ENCODE assay signal across 9 mouse cellular contexts in genomic region chr3:87983627-87984026, GRCm38 (mm10). TPM values are rescaled to one million over a fixed set of nuclear protein-coding genes. Genes with fewer than 3 reads are reported as not detected.
DNase-seq lines count a peak whose midpoint lies in the region; ATAC-seq and TF ChIP-seq lines count a peak whose summit lies in the region.
"Had no signal": no experiment of that assay in that cellular context is flagged by ENCODE, and none has a peak within 500 bp of the region (broad histone marks: within the 10 kb centered on the region; RNA-seq: fewer than 3 reads in every experiment).

No protein-coding gene starts in this region.

- peaks cover 22% of the 10 kb centered on the region for H3K36me3 ChIP-seq in forebrain, embryonic 10.5 days (replicated peaks)
- no peaks in the 10 kb centered on the region for H3K36me3 ChIP-seq in forebrain, postnatal 0 days (ENCODE audit: insufficient read depth)
- H3K36me3 ChIP-seq in liver, embryonic 11.5 days (ENCODE audit: control insufficient read depth, insufficient read depth, low read length), result no peaks in the 10 kb centered on the region
- H3K36me3 ChIP-seq in intestine, postnatal 0 days (ENCODE audit: control insufficient read depth, insufficient read depth), result peaks cover 3% of the 10 kb centered on the region; the same call in 1 of the 2 replicates
- no peaks in the 10 kb centered on the region for H3K36me3 ChIP-seq in neural tube, embryonic 13.5 days

- H3K27ac ChIP-seq in forebrain, embryonic 10.5 days, result peak overlapping the region; percentile 89
- no peak overlapping the region for H3K27ac ChIP-seq in forebrain, postnatal 0 days (ENCODE audit: low read depth, low read length)
- peak overlapping the region; percentile 54; the same call in 1 of the 2 replicates for H3K27ac ChIP-seq in liver, embryonic 11.5 days (ENCODE audit: low read depth, low read length)
- H3K27ac ChIP-seq in intestine, postnatal 0 days (ENCODE audit: low read depth, low read length), result peak overlapping the region; percentile 95
- peak overlapping the region; percentile 81 for H3K27ac ChIP-seq in neural tube, embryonic 13.5 days (replicated peaks)

- H3K4me1 ChIP-seq in forebrain, embryonic 10.5 days, result peaks cover 100% of the 10 kb centered on the region
- peaks cover 15% of the 10 kb centered on the region for H3K4me1 ChIP-seq in forebrain, postnatal 0 days (ENCODE audit: insufficient read depth)
- H3K4me1 ChIP-seq in liver, embryonic 11.5 days (replicated peaks; ENCODE audit: control insufficient read depth, insufficient read depth, low read length), result peaks cover 38% of the 10 kb centered on the region
- H3K4me1 ChIP-seq in intestine, postnatal 0 days (replicated peaks; ENCODE audit: control insufficient read depth, insufficient read depth, low read length), result peaks cover 42% of the 10 kb centered on the region
- peaks cover 90% of the 10 kb centered on the region for H3K4me1 ChIP-seq in neural tube, embryonic 13.5 days (replicated peaks)

- intact Hi-C loops in left cerebral cortex, postnatal 10 days (cut with DNase I), result no loop called here

- H3K9me3 ChIP-seq in forebrain, embryonic 10.5 days, result no peaks in the 10 kb centered on the region
- H3K9me3 ChIP-seq in forebrain, postnatal 0 days (ENCODE audit: low read length), result no peaks in the 10 kb centered on the region
- H3K9me3 ChIP-seq in liver, embryonic 11.5 days (ENCODE audit: control insufficient read depth, low read length), result no peaks in the 10 kb centered on the region
- no peaks in the 10 kb centered on the region for H3K9me3 ChIP-seq in intestine, postnatal 0 days (ENCODE audit: control insufficient read depth)
- H3K9me3 ChIP-seq in neural tube, embryonic 13.5 days, result no peaks in the 10 kb centered on the region

- H3K4me3 ChIP-seq in forebrain, embryonic 10.5 days, result peak overlapping the region; percentile 41
- no peak overlapping the region for H3K4me3 ChIP-seq in forebrain, postnatal 0 days (ENCODE audit: low read depth, low read length)
- H3K4me3 ChIP-seq in liver, embryonic 11.5 days (ENCODE audit: low read depth, low read length), result no peak overlapping the region
- H3K4me3 ChIP-seq in intestine, postnatal 0 days (ENCODE audit: low read depth, low read length), result no peak overlapping the region
- no peak overlapping the region for H3K4me3 ChIP-seq in neural tube, embryonic 13.5 days
- H3K4me3 ChIP-seq: erythroblast, embryonic 14.5 days had no signal

- H3K9ac ChIP-seq in forebrain, postnatal 0 days, result no peak overlapping the region
- no peak overlapping the region for H3K9ac ChIP-seq in liver, embryonic 11.5 days (ENCODE audit: low read depth, low read length)
- no peak overlapping the region for H3K9ac ChIP-seq in intestine, postnatal 0 days (ENCODE audit: low read depth, low read length)
- H3K9ac ChIP-seq in neural tube, embryonic 13.5 days, result peak overlapping the region; percentile 45; the same call in 1 of the 2 replicates

- no peak for ATAC-seq in forebrain, postnatal 0 days
- no peak for ATAC-seq in liver, embryonic 11.5 days (replicated peaks; ENCODE audit: low FRiP score)
- no peak for ATAC-seq in intestine, postnatal 0 days
- ATAC-seq in neural tube, embryonic 13.5 days (ENCODE audit: low read depth), result no peak

- peaks cover 22% of the 10 kb centered on the region for H3K27me3 ChIP-seq in forebrain, embryonic 10.5 days (ENCODE audit: poor library complexity, severe bottlenecking)
- H3K27me3 ChIP-seq in forebrain, postnatal 0 days (ENCODE audit: insufficient read depth, low read length), result no peaks in the 10 kb centered on the region
- peaks cover 7% of the 10 kb centered on the region; the same call in 1 of the 2 replicates for H3K27me3 ChIP-seq in liver, embryonic 11.5 days (replicated peaks; ENCODE audit: control insufficient read depth, insufficient read depth, low read length)
- H3K27me3 ChIP-seq in intestine, postnatal 0 days (replicated peaks; ENCODE audit: control insufficient read depth, insufficient read depth, low read length), result peaks cover 8% of the 10 kb centered on the region
- H3K27me3 ChIP-seq in neural tube, embryonic 13.5 days, result peaks cover 4% of the 10 kb centered on the region

- 48% methylated on average over 6 of the region's 6 CpGs for WGBS in forebrain, embryonic 10.5 days
- 53% methylated on average over 6 of the region's 6 CpGs for WGBS in forebrain, postnatal 0 days
- WGBS in liver, embryonic 11.5 days, result 53% methylated on average over 6 of the region's 6 CpGs
- WGBS in intestine, postnatal 0 days, result 61% methylated on average over 6 of the region's 6 CpGs
- WGBS in neural tube, embryonic 13.5 days, result 54% methylated on average over 6 of the region's 6 CpGs

- no peak overlapping the region for H3K4me2 ChIP-seq in forebrain, postnatal 0 days (ENCODE audit: low read depth)
- H3K4me2 ChIP-seq in liver, embryonic 11.5 days, result peak overlapping the region; percentile 48
- peak overlapping the region; percentile 49; the same call in 1 of the 2 replicates for H3K4me2 ChIP-seq in intestine, postnatal 0 days (replicated peaks; ENCODE audit: low read depth)
- peak overlapping the region; percentile 39 for H3K4me2 ChIP-seq in neural tube, embryonic 13.5 days

- no peak for TF ChIP-seq CTCF in forebrain, postnatal 0 days (IDR thresholded peaks at IDR 0.05; ENCODE audit: low read depth)
- TF ChIP-seq CTCF in intestine, postnatal 0 days (IDR thresholded peaks at IDR 0.05; ENCODE audit: low read depth), result no peak

- DNase-seq in forebrain, embryonic 10.5 days (ENCODE audit: extremely low spot score, low spot score), result no peak
- no peak for DNase-seq in forebrain, postnatal 0 days
- DNase-seq in liver, embryonic 11.5 days (ENCODE audit: low spot score), result no peak
- no peak for DNase-seq in liver
- DNase-seq in spleen, postnatal 10 days (ENCODE audit: low spot score in 2 of 2), result no peak
- no peak for DNase-seq in left cerebral cortex, postnatal 10 days (ENCODE audit: extremely low spot score in 1 of 2, low spot score in 2 of 2)

RNA-seq across cellular contexts. Expression of gene Nes, which starts 12.7 kb away (rescaled TPM):
- 81.2 and 86.9 TPM in 2 replicates for polyA plus RNA-seq in forebrain, embryonic 10.5 days (2016; fragmentation: Nextera tagmentation; extraction: Ambion mirVana)
- total RNA-seq in forebrain, postnatal 0 days (2014; rRNA removed), result 32.4 and 39.2 TPM in 2 replicates
- polyA plus RNA-seq in forebrain, postnatal 0 days (2015; fragmentation: Nextera tagmentation; extraction: Ambion mirVana), result 14.5 and 17.9 TPM in 2 replicates
- 4.9 and 5.8 TPM in 2 replicates for polyA plus RNA-seq in liver, embryonic 11.5 days (2014; fragmentation: Nextera tagmentation; extraction: Ambion mirVana)
- polyA plus RNA-seq in intestine, postnatal 0 days (2015; fragmentation: Nextera tagmentation; extraction: Ambion mirVana), result 9.2 and 9.5 TPM in 2 replicates
- 44.1 and 47.1 TPM in 2 replicates for polyA plus RNA-seq in neural tube, embryonic 13.5 days (2015; fragmentation: Nextera tagmentation; extraction: Ambion mirVana)
- total RNA-seq in left cerebral cortex, postnatal 10 days (2021), result 10 to 100 TPM in 1 of 2 experiments, 1 to 10 TPM in 1; 9.9 to 11.4 TPM
- polyA plus RNA-seq: erythroblast, embryonic 14.5 days had no signal

RNA-seq across cellular contexts. Expression of gene Bcan, which starts 16.4 kb away (rescaled TPM):
- polyA plus RNA-seq in forebrain, embryonic 10.5 days (2016; fragmentation: Nextera tagmentation; extraction: Ambion mirVana), result 0.17 TPM in 2 replicates
- total RNA-seq in forebrain, postnatal 0 days (2014; rRNA removed), result 140 and 146 TPM in 2 replicates
- 99.1 and 133 TPM in 2 replicates for polyA plus RNA-seq in forebrain, postnatal 0 days (2015; fragmentation: Nextera tagmentation; extraction: Ambion mirVana)
- polyA plus RNA-seq in liver, embryonic 11.5 days (2014; fragmentation: Nextera tagmentation; extraction: Ambion mirVana), result 0.08 TPM in 1 of 2 replicates, not detected in the other
- 0.17 and 0.24 TPM in 2 replicates for polyA plus RNA-seq in intestine, postnatal 0 days (2015; fragmentation: Nextera tagmentation; extraction: Ambion mirVana)
- polyA plus RNA-seq in neural tube, embryonic 13.5 days (2015; fragmentation: Nextera tagmentation; extraction: Ambion mirVana), result 37.8 and 41.3 TPM in 2 replicates
- total RNA-seq in left cerebral cortex, postnatal 10 days (2021), result 100 to 1,000 TPM; 262 to 273 TPM
- polyA plus RNA-seq: erythroblast, embryonic 14.5 days had no signal

RNA-seq across cellular contexts. Expression of gene Crabp2, which starts 35.2 kb away (rescaled TPM):
- 834 and 866 TPM in 2 replicates for polyA plus RNA-seq in forebrain, embryonic 10.5 days (2016; fragmentation: Nextera tagmentation; extraction: Ambion mirVana)
- 16.8 and 17.4 TPM in 2 replicates for total RNA-seq in forebrain, postnatal 0 days (2014; rRNA removed)
- polyA plus RNA-seq in forebrain, postnatal 0 days (2015; fragmentation: Nextera tagmentation; extraction: Ambion mirVana), result 24.7 and 28.1 TPM in 2 replicates
- polyA plus RNA-seq in liver, embryonic 11.5 days (2014; fragmentation: Nextera tagmentation; extraction: Ambion mirVana), result 24.9 and 29.9 TPM in 2 replicates
- polyA plus RNA-seq in intestine, postnatal 0 days (2015; fragmentation: Nextera tagmentation; extraction: Ambion mirVana), result 0.81 and 1.9 TPM in 2 replicates
- polyA plus RNA-seq in neural tube, embryonic 13.5 days (2015; fragmentation: Nextera tagmentation; extraction: Ambion mirVana), result 193 and 205 TPM in 2 replicates
- 1 to 10 TPM; 4.9 to 5.7 TPM for total RNA-seq in left cerebral cortex, postnatal 10 days (2021)
- polyA plus RNA-seq: erythroblast, embryonic 14.5 days had no signal

RNA-seq across cellular contexts. Expression of gene Hapln2, which starts 43.8 kb away (rescaled TPM):
- not detected in 2 replicates for polyA plus RNA-seq in forebrain, embryonic 10.5 days (2016; fragmentation: Nextera tagmentation; extraction: Ambion mirVana)
- total RNA-seq in forebrain, postnatal 0 days (2014; rRNA removed), result 0.38 and 0.92 TPM in 2 replicates
- 0.31 and 0.69 TPM in 2 replicates for polyA plus RNA-seq in forebrain, postnatal 0 days (2015; fragmentation: Nextera tagmentation; extraction: Ambion mirVana)
- not detected in 2 replicates for polyA plus RNA-seq in liver, embryonic 11.5 days (2014; fragmentation: Nextera tagmentation; extraction: Ambion mirVana)
- not detected in 2 replicates for polyA plus RNA-seq in intestine, postnatal 0 days (2015; fragmentation: Nextera tagmentation; extraction: Ambion mirVana)
- 0.36 and 0.40 TPM in 2 replicates for polyA plus RNA-seq in neural tube, embryonic 13.5 days (2015; fragmentation: Nextera tagmentation; extraction: Ambion mirVana)
- 1 to 10 TPM in 1 of 2 experiments, under 1 TPM in 1; 0.26 to 1.3 TPM for total RNA-seq in left cerebral cortex, postnatal 10 days (2021)
- polyA plus RNA-seq: erythroblast, embryonic 14.5 days had no signal

RNA-seq across cellular contexts. Expression of gene Rrnad1, which starts 53.1 kb away (rescaled TPM):
- polyA plus RNA-seq in forebrain, embryonic 10.5 days (2016; fragmentation: Nextera tagmentation; extraction: Ambion mirVana), result 19.1 and 22.8 TPM in 2 replicates
- 19.3 and 31.8 TPM in 2 replicates for total RNA-seq in forebrain, postnatal 0 days (2014; rRNA removed)
- polyA plus RNA-seq in forebrain, postnatal 0 days (2015; fragmentation: Nextera tagmentation; extraction: Ambion mirVana), result 10.9 and 15.6 TPM in 2 replicates
- 17.5 and 18.8 TPM in 2 replicates for polyA plus RNA-seq in liver, embryonic 11.5 days (2014; fragmentation: Nextera tagmentation; extraction: Ambion mirVana)
- polyA plus RNA-seq in intestine, postnatal 0 days (2015; fragmentation: Nextera tagmentation; extraction: Ambion mirVana), result 5.8 and 6.1 TPM in 2 replicates
- 20.1 and 22.2 TPM in 2 replicates for polyA plus RNA-seq in neural tube, embryonic 13.5 days (2015; fragmentation: Nextera tagmentation; extraction: Ambion mirVana)
- total RNA-seq in left cerebral cortex, postnatal 10 days (2021), result 10 to 100 TPM; 16.6 to 18.8 TPM

Comparison
In these comparisons a context has a peak if more than half of its experiments do, and no peak if none do; other contexts are left out.
1. RNA of gene Bcan, which starts 16.4 kb away (polyA plus RNA-seq): 99.1 to 133 TPM in forebrain, postnatal 0 days and 37.8 to 41.3 TPM in neural tube, embryonic 13.5 days; 0.17 TPM in forebrain, embryonic 10.5 days, 0.17 to 0.24 TPM in intestine, postnatal 0 days and 0.08 TPM in liver, embryonic 11.5 days; every median in the first group is over 10 times any median in the second.